Mouse (Mus musculus) C2C12 (cell line): Measurements from ENCODE around the gene Gbp6.

Source experiments
- CEBPB ChIP-seq: IDR thresholded peaks from one replicate; pipeline ENCODE4 v1.6.1; 2011; ENCODE audit warnings: low read depth, mild to moderate bottlenecking, control low read depth, moderate library complexity
- CTCF ChIP-seq: IDR thresholded peaks from one replicate; pipeline ENCODE4 v1.5.1; 2011; ENCODE audit not compliant: control insufficient read depth, insufficient read depth, insufficient read length
- MYOD1 ChIP-seq: IDR thresholded peaks from one replicate; pipeline ENCODE4 v1.6.1; 2011; ENCODE audit warnings: low read depth; ENCODE audit not compliant: control insufficient read depth, insufficient read length
- MYOG ChIP-seq: IDR thresholded peaks from one replicate; pipeline ENCODE4 v1.6.1; 2011; ENCODE audit not compliant: control insufficient read depth, insufficient read length; ENCODE audit errors: extremely low read depth

GRCm38 (mm10) chr5:105310941-105311340, 17.4 kb upstream of the Gbp6 start:
- TF ChIP-seq MYOD1 (no peak), CTCF (no peak), CEBPB (no peak), MYOG (no peak)
